Mouse (Mus musculus) inflammation-experienced regulatory T-cells (primary cell): Measurements from ENCODE around the gene Vmn1r209. TPM values are rescaled to one million over a fixed set of nuclear protein-coding genes. Genes with fewer than 3 reads are reported as not detected.

ENCODE experiments used
- polyA plus RNA-seq, 2 experiments: library from polyadenylated mRNA; unstranded; fragments of 100-300 nt; shearing (Covaris generic); gene quantifications; one replicate each; pipeline ENCODE4 v1.2.1; 2017

Vmn1r209 gene
- under 1 TPM; 0.06 to 0.56 TPM for polyA plus RNA-seq

GRCm38 (mm10) chr13:22809582-22809981, at the start of gene Vmn1r209:
Gene Vmn1r209, minus strand, starts transcription at chr13:22809682.

GRCm38 (mm10) chr13:22857461-22857860, 48.0 kb upstream of the Vmn1r209 start, which contains the start of gene Vmn1r211:
Gene Vmn1r211, minus strand, starts transcription at chr13:22857561.

GRCm38 (mm10) chr13:22831248-22831647, 21.8 kb upstream of the Vmn1r209 start, which contains the start of gene Vmn1r210:
Gene Vmn1r210, minus strand, starts transcription at chr13:22831348.

GRCm38 (mm10) chr13:22777300-22777699, 32.2 kb downstream of the Vmn1r209 start, which contains the start of gene Vmn1r208:
Gene Vmn1r208, minus strand, starts transcription at chr13:22777400.

Other genes with a start within 250 kb of the Vmn1r209 start
- not detected for gene Vmn1r205, start 216.7 kb downstream of the Vmn1r209 start, polyA plus RNA-seq
- not detected for gene Vmn1r206, start 185.4 kb downstream of the Vmn1r209 start, polyA plus RNA-seq
- under 1 TPM; 0.12 to 0.76 TPM for gene Vmn1r207-ps, start 80.1 kb downstream of the Vmn1r209 start, polyA plus RNA-seq
- gene Vmn1r208, start 32.3 kb downstream of the Vmn1r209 start, polyA plus RNA-seq, result 1 to 10 TPM in 1 of 2 experiments, under 1 TPM in 1; 0.20 to 1.1 TPM
- 1 to 10 TPM in 1 of 2 experiments, under 1 TPM in 1; 0.34 to 1.1 TPM for gene Vmn1r210, start 21.7 kb upstream of the Vmn1r209 start, polyA plus RNA-seq
- gene Vmn1r211, start 47.9 kb upstream of the Vmn1r209 start, polyA plus RNA-seq, result not detected
- not detected for gene Vmn1r212, start 74.5 kb upstream of the Vmn1r209 start, polyA plus RNA-seq
- not detected for gene Vmn1r213, start 198.0 kb upstream of the Vmn1r209 start, polyA plus RNA-seq
- gene Vmn1r214, start 220.7 kb upstream of the Vmn1r209 start, polyA plus RNA-seq, result under 1 TPM; 0.10 to 0.89 TPM